ENCODE assay signal across 8 mouse cellular contexts in genomic region chr10:73098966-73099845, GRCm38 (mm10). TPM values are rescaled to one million over a fixed set of nuclear protein-coding genes. Genes with fewer than 3 reads are reported as not detected.
DNase-seq lines count a peak whose midpoint lies in the region; ATAC-seq and TF ChIP-seq lines count a peak whose summit lies in the region.

Gene Pcdh15 (plus strand): TSS chr10:73099342.

- 0 out of 2 replicates have a peak within 1 kb of the TSS, but pooled peaks have one; percentile 18 for H3K4me3 ChIP-seq in heart, adult 2 months
- H3K4me3 ChIP-seq in forebrain, embryonic 13.5 days: peak within 1 kb of the TSS; percentile 62
- H3K4me3 ChIP-seq in midbrain, embryonic 15.5 days: peak within 1 kb of the TSS; percentile 66

- no peaks in the 10 kb centered on the region for H3K9me3 ChIP-seq in forebrain, embryonic 13.5 days (replicated peaks)
- no peaks in the 10 kb centered on the region for H3K9me3 ChIP-seq in midbrain, embryonic 15.5 days

- TF ChIP-seq POLR2A in heart, adult 2 months (IDR thresholded peaks at IDR 0.05; ENCODE audit: insufficient read depth, low read depth, low read length): no peak

- H3K27ac ChIP-seq in heart, adult 2 months: no peak within 1 kb of the TSS
- H3K27ac ChIP-seq in forebrain, embryonic 13.5 days: no peak within 1 kb of the TSS
- peak within 1 kb of the TSS; percentile 81 for H3K27ac ChIP-seq in midbrain, embryonic 15.5 days

- H3K4me1 ChIP-seq in heart, adult 2 months (ENCODE audit: control insufficient read depth, insufficient read depth, low read length): no peaks in the 10 kb centered on the region
- H3K4me1 ChIP-seq in forebrain, embryonic 13.5 days: peaks cover 19% of the 10 kb centered on the region
- H3K4me1 ChIP-seq in midbrain, embryonic 15.5 days: peaks cover 18% of the 10 kb centered on the region; the same call in 1 of the 2 replicates

- TF ChIP-seq CTCF in heart, adult 2 months (IDR thresholded peaks at IDR 0.05): no peak

- ATAC-seq in forebrain, embryonic 13.5 days: peak; percentile 56
- peak; percentile 37 for ATAC-seq in midbrain, embryonic 15.5 days (replicated peaks)

- TF ChIP-seq EP300 in heart, adult 2 months (IDR thresholded peaks at IDR 0.05; ENCODE audit: insufficient read depth, low read depth, low read length): no peak

- WGBS in heart, adult 2 months: 2% methylated on average over 79 of the region's 79 CpGs
- under 1% methylated on average over 71 of the region's 79 CpGs for WGBS in forebrain, embryonic 13.5 days
- WGBS in midbrain, embryonic 15.5 days: under 1% methylated on average over 79 of the region's 79 CpGs

- no peak within 1 kb of the TSS for H3K9ac ChIP-seq in heart, adult 2 months (ENCODE audit: low read depth, low read length)
- peak within 1 kb of the TSS; percentile 69 for H3K9ac ChIP-seq in forebrain, embryonic 13.5 days
- H3K9ac ChIP-seq in midbrain, embryonic 15.5 days: peak within 1 kb of the TSS; percentile 76

- no peaks in the 10 kb centered on the region for H3K36me3 ChIP-seq in heart, adult 2 months (ENCODE audit: control insufficient read depth, insufficient read depth, low read length)
- H3K36me3 ChIP-seq in forebrain, embryonic 13.5 days (ENCODE audit: poor library complexity, severe bottlenecking): no peaks in the 10 kb centered on the region
- no peaks in the 10 kb centered on the region for H3K36me3 ChIP-seq in midbrain, embryonic 15.5 days (replicated peaks)

- intact Hi-C loops in heart, adult 2 months (cut with DNase I): no loop called here
- intact Hi-C loops in heart, postnatal 10 days (cut with DNase I): no loop called here

- H3K4me2 ChIP-seq in forebrain, embryonic 13.5 days: peak within 1 kb of the TSS; percentile 95
- peak within 1 kb of the TSS; percentile 94 for H3K4me2 ChIP-seq in midbrain, embryonic 15.5 days

- H3K79me2 ChIP-seq in heart, adult 2 months (replicated peaks; ENCODE audit: control insufficient read depth, insufficient read depth, low read length): no peaks in the 10 kb centered on the region

- no peak for DNase-seq in heart, adult 2 months
- no peak for DNase-seq in heart, postnatal 10 days
- peak; percentile 50 for DNase-seq in Muller cell, postnatal 12 days (ENCODE audit: inconsistent ontology term)
- peak; percentile 26 to 48 for DNase-seq in layer of hippocampus, postnatal 14 days (ENCODE audit: low spot score in 2 of 2)
- DNase-seq in urinary bladder, postnatal 36 days (ENCODE audit: low spot score in 2 of 2): no peak
- no peak for DNase-seq in urinary bladder, postnatal 25 days (ENCODE audit: low spot score)

- peaks cover 5% of the 10 kb centered on the region for H3K27me3 ChIP-seq in heart, adult 2 months (ENCODE audit: control insufficient read depth, insufficient read depth, low read length)
- H3K27me3 ChIP-seq in forebrain, embryonic 13.5 days: peaks cover 54% of the 10 kb centered on the region
- no peaks in the 10 kb centered on the region for H3K27me3 ChIP-seq in midbrain, embryonic 15.5 days (replicated peaks)

RNA-seq across cellular contexts. Expression of gene Pcdh15, which starts in this region (rescaled TPM):
- total RNA-seq in heart, adult 2 months (2021): under 1 TPM; 0.61 to 0.89 TPM
- polyA plus RNA-seq in heart, adult 2 months (2012; rRNA removed): 0.44 and 0.68 TPM in 2 replicates
- 1 to 10 TPM in 1 of 2 experiments, under 1 TPM in 1; 0.34 to 1.2 TPM for total RNA-seq in heart, postnatal 10 days (2021)
- 1.9 and 2.8 TPM in 2 replicates for polyA plus RNA-seq in forebrain, embryonic 13.5 days (2015; fragmentation: Nextera tagmentation; extraction: Ambion mirVana)
- total RNA-seq in layer of hippocampus, postnatal 14 days (2021): 10 to 100 TPM; 22.4 to 24.9 TPM
- 11.8 and 13.3 TPM in 2 replicates for polyA plus RNA-seq in midbrain, embryonic 15.5 days (2015; fragmentation: Nextera tagmentation; extraction: Ambion mirVana)

Comparison
In these comparisons a context has a peak if more than half of its experiments do, and no peak if none do; other contexts are left out.
1. RNA of gene Pcdh15 (total RNA-seq): 22.4 to 24.9 TPM in layer of hippocampus, postnatal 14 days; 0.34 to 1.2 TPM in heart, postnatal 10 days and 0.61 to 0.89 TPM in heart, adult 2 months; every median in the first group is over 10 times any median in the second.
2. DNase-seq: peak in Muller cell, postnatal 12 days (single experiment) and layer of hippocampus, postnatal 14 days (2 of 2); none in heart, adult 2 months (0 of 2), heart, postnatal 10 days (0 of 2), urinary bladder, postnatal 36 days (0 of 2) and urinary bladder, postnatal 25 days (single experiment).
3. Peak in every context shown above with its lines, with median percentiles within 50 percentile points of each other: H3K4me3 ChIP-seq.